Mouse (Mus musculus): Measurements from ENCODE around the gene Kctd7. TPM values are rescaled to one million over a fixed set of nuclear protein-coding genes. Genes with fewer than 3 reads are reported as not detected.

Kctd7 gene
- polyA plus RNA-seq, 1 experiment from 2014 or later, result 6.5 TPM

DNA sequence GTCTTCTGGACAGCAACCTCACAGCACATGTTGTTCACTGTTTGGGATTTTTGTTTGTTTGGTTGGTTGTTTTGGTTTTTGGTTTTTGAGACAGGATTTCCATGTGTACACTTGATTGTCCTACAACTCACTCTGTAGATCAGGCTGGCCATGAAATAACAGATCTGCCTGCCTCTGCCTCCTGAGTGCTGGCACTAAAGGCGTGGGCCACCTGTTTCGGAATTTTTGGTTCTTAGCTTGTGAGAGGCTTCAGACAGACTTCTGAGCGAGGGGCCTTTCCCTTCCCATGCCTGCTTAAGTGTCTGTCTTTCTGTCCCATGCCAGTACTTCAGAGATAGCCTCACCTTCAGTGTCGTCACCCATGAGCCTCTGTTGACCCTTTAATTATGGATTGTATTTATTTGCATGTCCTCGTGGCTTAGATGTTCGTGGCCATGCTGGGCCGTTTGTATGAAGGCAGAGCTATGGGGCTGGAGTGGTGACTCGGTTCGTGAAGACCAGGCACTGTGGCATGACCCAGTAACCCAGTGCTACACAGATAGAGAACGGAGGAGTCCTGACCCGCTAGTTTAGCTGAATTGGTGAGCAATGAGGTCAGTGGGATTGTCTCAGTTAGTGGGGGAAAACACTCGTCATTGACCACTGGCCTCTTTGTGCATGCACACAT is 24.5 kb upstream of the Kctd7 start:
- Histone ChIP-seq H3K9me3 (no peaks in the 10 kb centered on the region), H3K36me3 (peaks cover 4% of the 10 kb centered on the region; the same call in 1 of the 2 replicates), H3K4me1 (0 out of 2 replicates have a peak, but pooled peaks cover 4% of the 10 kb centered on the region), H3K4me2 (no peak overlapping the region), H3K4me3 (no peak overlapping the region), H3K27me3 (no peaks in the 10 kb centered on the region), H3K27ac (no peak overlapping the region), H3K9ac (no peak overlapping the region)
- ATAC-seq (ENCODE audit: borderline replicate concordance, extremely low read depth, low FRiP score, low TSS enrichment), result no peak
- WGBS, result 83% methylated on average over 12 of the region's 12 CpGs

DNA sequence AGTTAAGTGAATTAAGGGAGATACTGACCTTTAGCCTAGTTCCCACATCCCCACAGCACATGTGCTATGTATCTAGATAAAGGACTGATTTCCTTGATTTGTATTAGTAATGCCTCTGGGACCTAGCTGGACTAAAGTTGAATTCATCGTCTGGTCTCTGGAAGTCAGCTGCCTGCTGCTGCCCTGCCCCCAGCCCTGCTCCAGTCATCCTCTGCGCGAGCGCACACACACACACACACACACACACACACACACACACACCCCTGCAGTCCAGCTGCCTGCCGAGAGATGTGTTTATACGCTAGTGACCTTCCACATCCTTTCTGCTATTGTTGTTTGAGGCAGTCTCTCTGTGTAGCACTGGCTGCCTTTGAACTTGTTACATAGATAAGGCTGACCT is 23.8 kb upstream of the Kctd7 start:
- no peak for ATAC-seq (ENCODE audit: borderline replicate concordance, extremely low read depth, low FRiP score, low TSS enrichment)
- no peak overlapping the region for H3K9ac ChIP-seq
- no peaks in the 10 kb centered on the region for H3K27me3 ChIP-seq
- no peak overlapping the region for H3K4me2 ChIP-seq
- H3K36me3 ChIP-seq, result peaks cover 4% of the 10 kb centered on the region; the same call in 1 of the 2 replicates
- no peak overlapping the region for H3K27ac ChIP-seq
- no peaks in the 10 kb centered on the region for H3K9me3 ChIP-seq
- 58% methylated on average over 6 of the region's 6 CpGs for WGBS
- 0 out of 2 replicates have a peak, but pooled peaks cover 4% of the 10 kb centered on the region for H3K4me1 ChIP-seq
- no peak overlapping the region for H3K4me3 ChIP-seq

DNA sequence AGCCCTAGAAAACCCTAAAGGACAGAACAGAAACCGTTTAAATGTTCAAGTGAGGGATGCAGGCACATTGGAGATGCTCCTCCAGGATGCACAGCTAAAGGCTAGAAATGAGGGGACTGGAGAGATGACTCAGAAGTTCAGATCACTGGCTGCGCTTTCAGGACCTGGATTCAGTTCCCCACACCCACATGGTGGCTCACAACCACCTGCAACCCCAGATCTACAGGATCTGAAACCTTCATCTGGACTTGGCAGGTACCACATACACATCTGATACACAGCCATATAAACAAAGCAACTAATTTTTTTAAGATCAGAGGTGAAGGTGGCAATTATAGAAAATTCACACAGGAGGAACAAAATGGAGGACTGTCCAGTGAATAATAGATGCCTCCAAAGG is 22.3 kb upstream of the Kctd7 start:
- no peaks in the 10 kb centered on the region for H3K27me3 ChIP-seq
- no peak overlapping the region for H3K4me2 ChIP-seq
- H3K27ac ChIP-seq, result no peak overlapping the region
- 0 out of 2 replicates have a peak, but pooled peaks cover 4% of the 10 kb centered on the region for H3K4me1 ChIP-seq
- no peak overlapping the region for H3K9ac ChIP-seq
- no peaks in the 10 kb centered on the region for H3K9me3 ChIP-seq
- WGBS, result 98% methylated on average over 2 of the region's 2 CpGs
- peaks cover 4% of the 10 kb centered on the region; the same call in 1 of the 2 replicates for H3K36me3 ChIP-seq
- no peak overlapping the region for H3K4me3 ChIP-seq
- ATAC-seq (ENCODE audit: borderline replicate concordance, extremely low read depth, low FRiP score, low TSS enrichment), result no peak

DNA sequence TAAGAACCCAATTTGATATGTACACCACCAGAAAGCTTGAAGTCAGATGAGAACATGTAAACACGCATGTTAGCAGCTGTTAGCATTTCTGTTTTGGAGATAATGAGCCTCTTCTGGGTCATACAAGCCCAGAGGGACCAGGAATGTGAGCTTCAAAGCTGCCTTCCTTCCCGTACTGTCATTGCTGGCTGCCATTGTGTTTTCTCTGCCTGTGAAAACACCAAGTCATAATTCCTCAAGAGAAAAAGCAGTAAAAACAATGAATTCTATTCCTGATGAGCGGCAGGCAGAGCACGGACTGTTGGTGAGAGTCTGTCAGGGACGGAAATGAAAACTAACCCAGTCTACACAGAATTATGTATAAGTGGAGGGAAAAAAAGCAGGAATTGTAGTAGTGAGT is 20.4 kb upstream of the Kctd7 start:
- 88% methylated on average over 5 of the region's 5 CpGs for WGBS
- Histone ChIP-seq H3K9ac (no peak overlapping the region), H3K27me3 (no peaks in the 10 kb centered on the region), H3K9me3 (no peaks in the 10 kb centered on the region), H3K36me3 (peaks cover 4% of the 10 kb centered on the region; the same call in 1 of the 2 replicates), H3K4me3 (no peak overlapping the region), H3K4me2 (no peak overlapping the region), H3K4me1 (no peaks in the 10 kb centered on the region), H3K27ac (no peak overlapping the region)
- no peak for ATAC-seq (ENCODE audit: borderline replicate concordance, extremely low read depth, low FRiP score, low TSS enrichment)

DNA sequence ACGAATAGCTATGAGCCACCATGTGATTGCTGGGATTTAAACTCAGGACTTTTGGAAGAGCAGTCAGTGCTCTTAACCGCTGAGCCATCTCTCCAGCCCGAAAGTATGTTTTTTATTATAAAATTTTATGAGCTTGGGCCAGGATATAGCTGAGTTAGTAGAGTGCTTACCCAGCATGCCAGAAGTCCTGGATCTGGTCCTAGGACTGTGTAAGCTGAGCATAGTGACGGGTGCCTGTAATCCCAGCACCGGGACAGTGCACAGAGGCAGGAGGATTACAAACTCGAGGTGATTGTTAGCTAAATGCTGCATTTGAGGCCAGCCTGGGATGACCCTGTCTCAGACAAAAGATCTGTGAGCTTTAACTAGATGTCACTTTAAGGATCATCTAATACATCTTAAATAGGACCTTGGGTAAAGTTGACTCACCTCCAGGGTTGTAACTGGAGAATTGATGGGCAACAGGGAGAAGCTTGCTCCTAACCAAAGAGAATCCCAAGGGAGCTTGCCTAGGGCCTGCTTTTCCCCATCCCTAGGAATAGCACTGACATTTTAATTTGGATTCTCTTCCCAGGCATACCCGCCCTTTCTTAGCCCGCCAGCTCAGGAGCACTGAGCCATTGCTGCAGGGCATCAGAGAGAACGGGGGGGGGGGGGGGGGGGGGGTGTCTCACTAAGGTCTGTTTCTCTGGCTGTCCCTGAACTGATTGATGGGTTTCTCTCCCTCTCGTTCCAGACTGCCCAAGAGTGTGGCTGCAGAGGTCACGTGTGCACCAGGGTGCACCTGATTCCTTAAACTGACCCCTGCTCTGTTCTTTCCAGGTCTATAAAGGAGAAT is 15.8 kb upstream of the Kctd7 start:
- H3K9me3 ChIP-seq, result no peaks in the 10 kb centered on the region
- no peak for ATAC-seq (ENCODE audit: borderline replicate concordance, extremely low read depth, low FRiP score, low TSS enrichment)
- no peaks in the 10 kb centered on the region for H3K27me3 ChIP-seq
- peaks cover 4% of the 10 kb centered on the region; the same call in 1 of the 2 replicates for H3K36me3 ChIP-seq
- no peak overlapping the region for H3K4me3 ChIP-seq
- no peaks in the 10 kb centered on the region for H3K4me1 ChIP-seq
- no peak overlapping the region for H3K9ac ChIP-seq
- no peak overlapping the region for H3K27ac ChIP-seq
- H3K4me2 ChIP-seq, result no peak overlapping the region
- 73% methylated on average over 10 of the region's 11 CpGs for WGBS

DNA sequence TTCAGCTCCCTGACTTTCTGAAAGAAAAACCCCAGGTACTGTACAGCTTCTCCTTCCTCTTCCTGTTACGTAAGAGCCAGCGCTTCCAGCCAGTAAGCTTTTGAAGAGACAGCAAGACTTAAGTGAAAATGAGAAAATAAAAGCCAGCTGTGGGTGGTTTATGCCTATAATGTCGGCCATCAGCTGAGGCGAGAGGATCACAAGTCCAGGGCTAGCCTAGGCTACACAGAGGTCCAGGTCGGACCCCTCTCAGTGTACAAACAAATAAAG is 15.2 kb upstream of the Kctd7 start:
- 74% methylated on average over 5 of the region's 5 CpGs for WGBS

DNA sequence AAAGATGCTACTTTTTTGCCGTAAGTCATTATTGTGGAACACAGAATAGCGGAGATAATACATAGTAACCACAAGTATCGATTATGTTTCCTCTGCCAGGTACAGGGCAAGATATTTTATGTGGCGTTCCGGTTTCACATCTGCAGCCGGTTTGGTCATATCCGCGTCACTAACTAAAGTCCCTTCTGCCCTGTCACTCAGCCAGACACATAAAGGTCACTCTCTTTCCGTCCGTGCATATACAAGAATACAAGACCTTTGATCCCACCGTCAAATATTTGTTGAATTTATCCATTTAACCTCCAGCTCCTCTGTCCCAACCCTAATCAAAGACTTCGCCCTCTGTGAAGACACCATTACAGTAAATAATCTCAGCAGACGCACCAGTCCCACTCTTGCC is 8.1 kb upstream of the Kctd7 start:
- 86% methylated on average over 13 of the region's 13 CpGs for WGBS
- Histone ChIP-seq H3K27ac (no peak overlapping the region), H3K9ac (no peak overlapping the region), H3K4me3 (no peak overlapping the region), H3K36me3 (no peaks in the 10 kb centered on the region), H3K9me3 (no peaks in the 10 kb centered on the region), H3K27me3 (no peaks in the 10 kb centered on the region), H3K4me2 (no peak overlapping the region), H3K4me1 (no peaks in the 10 kb centered on the region)
- ATAC-seq (ENCODE audit: borderline replicate concordance, extremely low read depth, low FRiP score, low TSS enrichment), result no peak

More for the DNA sequence above, 15.2 kb upstream of the Kctd7 start:
- H3K4me2 ChIP-seq, result no peak overlapping the region
- no peak for ATAC-seq (ENCODE audit: borderline replicate concordance, extremely low read depth, low FRiP score, low TSS enrichment)
- H3K4me1 ChIP-seq, result no peaks in the 10 kb centered on the region
- H3K27me3 ChIP-seq, result no peaks in the 10 kb centered on the region
- no peak overlapping the region for H3K4me3 ChIP-seq
- no peak overlapping the region for H3K9ac ChIP-seq
- no peak overlapping the region for H3K27ac ChIP-seq
- peaks cover 4% of the 10 kb centered on the region; the same call in 1 of the 2 replicates for H3K36me3 ChIP-seq
- H3K9me3 ChIP-seq, result no peaks in the 10 kb centered on the region

DNA sequence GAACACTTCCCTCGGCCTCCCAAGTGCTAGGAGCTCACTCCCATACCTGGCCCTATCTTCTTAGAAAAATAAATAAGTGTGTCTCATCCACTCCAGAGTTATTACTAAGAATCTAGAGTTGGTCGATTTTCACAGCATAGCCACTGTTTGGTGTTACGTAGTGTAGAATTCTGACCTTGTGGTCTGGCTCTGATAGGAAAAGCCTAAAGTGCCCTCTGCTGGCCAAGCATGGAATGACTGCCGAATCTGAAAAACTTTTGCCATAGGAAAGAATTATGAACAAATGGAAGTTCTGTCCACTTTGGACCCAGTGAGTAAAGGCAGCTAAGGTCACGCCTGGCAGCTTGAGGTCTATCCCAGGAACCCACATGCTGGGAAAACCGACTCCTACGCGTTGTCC is 5.3 kb upstream of the Kctd7 start:
- Histone ChIP-seq H3K27me3 (no peaks in the 10 kb centered on the region), H3K4me2 (no peak overlapping the region), H3K4me3 (no peak overlapping the region), H3K4me1 (peaks cover 8% of the 10 kb centered on the region), H3K27ac (no peak overlapping the region), H3K36me3 (no peaks in the 10 kb centered on the region), H3K9me3 (no peaks in the 10 kb centered on the region), H3K9ac (no peak overlapping the region)
- 24% methylated on average over 8 of the region's 8 CpGs for WGBS
- no peak for ATAC-seq (ENCODE audit: borderline replicate concordance, extremely low read depth, low FRiP score, low TSS enrichment)

DNA sequence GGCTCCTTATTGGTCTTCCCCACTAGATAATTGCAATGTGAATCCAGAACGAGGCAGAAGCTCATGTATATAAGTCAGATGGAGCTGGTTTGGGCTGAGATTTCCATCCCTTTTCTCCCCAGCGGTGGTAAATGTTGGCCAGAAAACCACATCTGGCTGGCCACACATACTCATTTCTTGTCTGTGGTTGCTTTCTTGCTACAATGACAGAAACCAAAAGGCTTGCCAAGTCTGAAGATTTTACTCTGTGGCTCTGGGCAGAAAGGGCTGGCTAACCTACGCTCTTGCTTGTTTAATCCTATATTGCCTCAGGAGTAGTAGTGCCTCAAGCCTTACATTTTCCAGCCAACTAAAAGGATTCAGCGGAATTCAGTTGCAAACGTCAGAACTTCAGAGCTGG is 3.5 kb upstream of the Kctd7 start:
- Histone ChIP-seq H3K4me2 (no peak overlapping the region), H3K4me3 (no peak overlapping the region), H3K27ac (no peak overlapping the region), H3K27me3 (no peaks in the 10 kb centered on the region), H3K4me1 (peaks cover 15% of the 10 kb centered on the region), H3K9me3 (no peaks in the 10 kb centered on the region), H3K9ac (no peak overlapping the region), H3K36me3 (no peaks in the 10 kb centered on the region)
- ATAC-seq (ENCODE audit: borderline replicate concordance, extremely low read depth, low FRiP score, low TSS enrichment), result no peak
- 82% methylated on average over 5 of the region's 5 CpGs for WGBS

DNA sequence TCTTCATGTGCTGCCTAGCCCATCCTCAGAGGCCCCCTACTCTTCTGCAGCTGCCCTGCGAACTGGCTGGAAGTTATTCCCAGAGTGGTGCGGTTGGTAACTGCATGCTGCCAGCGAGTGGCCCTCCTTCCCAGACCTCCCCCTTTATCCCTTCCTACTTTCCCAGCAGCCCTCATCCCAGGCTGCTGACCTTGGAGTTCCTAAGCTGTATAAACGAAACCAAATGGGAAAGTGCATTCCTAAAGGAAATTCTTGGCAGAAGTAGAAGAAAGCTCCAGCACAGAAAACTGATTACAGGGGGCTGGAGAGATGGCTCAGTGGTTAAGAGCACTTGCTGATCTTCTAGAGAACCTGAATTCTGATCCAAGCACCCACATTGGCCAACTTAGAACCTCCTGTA is 2.6 kb upstream of the Kctd7 start:
- Histone ChIP-seq H3K27ac (no peak overlapping the region; the same call in 1 of the 2 replicates), H3K4me2 (no peak overlapping the region), H3K9me3 (no peaks in the 10 kb centered on the region), H3K4me3 (no peak overlapping the region), H3K27me3 (no peaks in the 10 kb centered on the region), H3K36me3 (no peaks in the 10 kb centered on the region), H3K9ac (no peak overlapping the region), H3K4me1 (peaks cover 15% of the 10 kb centered on the region)
- ATAC-seq (ENCODE audit: borderline replicate concordance, extremely low read depth, low FRiP score, low TSS enrichment), result no peak
- 38% methylated on average over 4 of the region's 4 CpGs for WGBS

DNA sequence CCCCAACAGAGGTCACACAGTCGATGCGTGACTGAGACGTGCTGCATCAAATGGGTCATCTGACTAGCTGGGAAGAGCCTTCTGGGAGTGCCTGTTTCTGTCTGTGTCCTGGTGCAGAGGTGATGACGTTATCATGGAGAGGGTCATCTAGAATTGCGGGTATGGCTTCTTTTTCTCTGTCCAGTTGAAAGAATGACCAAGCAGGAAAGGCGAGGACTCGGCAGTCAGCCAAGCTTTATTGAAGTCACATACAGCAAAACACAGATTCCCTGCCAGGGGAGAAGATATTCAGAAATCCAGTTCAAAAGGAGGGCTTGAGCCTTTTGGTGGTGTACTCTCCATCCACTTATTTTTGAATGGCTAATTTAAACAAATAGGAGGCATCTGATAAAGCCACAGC is 1.6 kb upstream of the Kctd7 start:
- WGBS, result 89% methylated on average over 7 of the region's 7 CpGs
- Histone ChIP-seq H3K9me3 (no peaks in the 10 kb centered on the region), H3K27ac (no peak overlapping the region), H3K4me1 (peaks cover 15% of the 10 kb centered on the region), H3K9ac (no peak overlapping the region), H3K27me3 (no peaks in the 10 kb centered on the region), H3K36me3 (no peaks in the 10 kb centered on the region), H3K4me3 (no peak overlapping the region), H3K4me2 (no peak overlapping the region)
- no peak for ATAC-seq (ENCODE audit: borderline replicate concordance, extremely low read depth, low FRiP score, low TSS enrichment)

DNA sequence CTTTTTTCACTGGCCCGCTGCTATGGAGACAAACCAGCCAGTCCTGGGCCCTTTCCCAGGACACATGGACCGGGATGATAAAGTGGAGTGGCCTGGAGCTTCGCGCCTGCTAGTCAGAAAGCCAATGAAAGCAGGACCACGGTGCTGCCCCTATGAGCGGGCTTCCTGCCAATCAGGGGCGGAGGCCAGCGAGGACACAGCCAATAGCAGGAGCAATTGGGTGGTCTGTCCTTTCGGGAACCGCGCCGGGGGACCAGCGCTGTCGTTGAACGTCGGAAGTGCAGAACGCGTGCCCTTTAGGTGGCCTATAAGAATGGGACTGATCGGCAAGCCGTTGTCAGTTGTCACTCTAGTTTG is 706 bp upstream of the Kctd7 start:
- Histone ChIP-seq H3K9me3 (no peaks in the 10 kb centered on the region), H3K27me3 (no peaks in the 10 kb centered on the region), H3K4me3 (peak overlapping the region; percentile 59), H3K4me2 (peak overlapping the region; percentile 96), H3K9ac (peak overlapping the region; percentile 28; the same call in 1 of the 2 replicates), H3K27ac (peak overlapping the region; percentile 70), H3K36me3 (no peaks in the 10 kb centered on the region), H3K4me1 (peaks cover 15% of the 10 kb centered on the region)
- peak; percentile 58 for ATAC-seq (ENCODE audit: borderline replicate concordance, extremely low read depth, low FRiP score, low TSS enrichment)
- WGBS, result 3% methylated on average over 20 of the region's 20 CpGs

Measured in lung, embryonic 15.5 days (tissue).